Mouse (Mus musculus) ES-Bruce4 (cell line): ENCODE results near the gene Elp4.

ENCODE experiments used
- CTCF ChIP-seq: IDR thresholded peaks from one replicate; pipeline ENCODE4 v1.8.1; 2011; ENCODE audit warnings: low read depth, low read length
- POLR2A ChIP-seq: IDR thresholded peaks from one replicate; pipeline ENCODE4 v1.8.1; 2011; ENCODE audit warnings: low read length; ENCODE audit not compliant: insufficient read depth

GRCm38 (mm10) chr2:105670731-105671095, 233.7 kb downstream of the Elp4 start:
- TF ChIP-seq CTCF = no peak
- no peak for TF ChIP-seq POLR2A
